Mouse (Mus musculus): ENCODE measurements around the gene Ankrd44.

GRCm38 (mm10) chr1:54665582-54666405 is 260.4 kb downstream of the Ankrd44 start:
- TF ChIP-seq HCFC1 (IDR thresholded peaks at IDR 0.05; ENCODE audit: borderline replicate concordance, insufficient read depth, low read length) = no peak
- TF ChIP-seq ZC3H11A (IDR thresholded peaks at IDR 0.05; ENCODE audit: borderline replicate concordance, low read depth, low read length) = peak; percentile 95
- TF ChIP-seq CHD2 (IDR thresholded peaks at IDR 0.05; ENCODE audit: low read depth, low read length) = no peak
- TF ChIP-seq ZNF384 (IDR thresholded peaks at IDR 0.05; ENCODE audit: low read depth, low read length) = peak; percentile 62; the same call in 1 of the 2 replicates
- TF ChIP-seq MAFK (IDR thresholded peaks at IDR 0.05; ENCODE audit: insufficient read depth, low read depth, low read length) = no peak

All from ES-E14 (cell line).